Mouse (Mus musculus): ENCODE data around the gene Ptprn.

DNA sequence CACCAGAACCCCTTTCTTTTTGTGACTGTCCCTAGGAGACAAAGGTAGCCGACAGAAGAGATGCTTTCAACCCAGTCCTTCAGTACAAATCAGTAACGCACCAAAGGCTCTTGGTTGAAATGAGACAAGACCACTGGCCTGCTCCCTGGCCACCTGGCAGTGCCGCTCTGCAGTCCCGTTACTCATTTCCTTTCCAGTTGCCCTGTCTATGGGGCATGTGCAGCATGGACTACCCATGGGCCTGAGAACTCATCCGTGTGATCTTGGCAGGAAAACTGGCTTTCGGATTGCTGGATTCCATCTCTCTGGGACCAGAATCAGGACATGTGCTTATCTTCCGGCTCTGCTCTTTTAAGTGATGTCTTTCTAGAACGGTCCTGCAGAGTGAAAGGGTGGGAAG lies 27.0 kb upstream of the Ptprn start:
- no peak for TF ChIP-seq CTCF (IDR thresholded peaks at IDR 0.05; ENCODE audit: borderline replicate concordance, insufficient read depth, low read depth, low read length)
- TF ChIP-seq POLR2A (IDR thresholded peaks at IDR 0.05; ENCODE audit: borderline replicate concordance, insufficient read depth, low read length) = no peak

All from cerebellum, adult 2 months (tissue).